Mouse (Mus musculus) embryonic facial prominence, embryonic 14.5 days (tissue): ENCODE data around the gene Cdt1. TPM values are rescaled to one million over a fixed set of nuclear protein-coding genes. Genes with fewer than 3 reads are reported as not detected.

Experiments used
- ATAC-seq: fragments of 200-750 bp; cut with Nextera tagmentation; 2 replicates; pipeline ENCODE4 v1.8.0; 2017; ENCODE audit warnings: low read depth, moderate number of reproducible peaks, moderate TSS enrichment
- DNase-seq: peaks from one replicate; pipeline ENCODE4 v3.0.0-alpha.2; 2015; ENCODE audit warnings: low spot score
- H3K27ac ChIP-seq: fragments of 300-500 bp; sonication (generic); replicated peaks from 2 replicates; pipeline ENCODE4 v1.5.1; 2014; ENCODE audit warnings: low read depth, mild to moderate bottlenecking, low read length, moderate library complexity
- H3K27me3 ChIP-seq: fragments of 300-500 bp; sonication (generic); replicated peaks from 2 replicates; pipeline ENCODE4 v1.6.1; 2014; ENCODE audit warnings: low read length; ENCODE audit not compliant: control insufficient read depth, insufficient read depth
- H3K36me3 ChIP-seq: fragments of 300-500 bp; sonication (generic); 2 replicates; pipeline ENCODE4 v1.6.1; 2014; ENCODE audit warnings: low read length, mixed read lengths; ENCODE audit not compliant: control insufficient read depth, insufficient read depth
- H3K4me1 ChIP-seq: fragments of 300-500 bp; sonication (generic); 2 replicates; pipeline ENCODE4 v1.6.1; 2014; ENCODE audit warnings: antibody characterized with exemption, low read length; ENCODE audit not compliant: control insufficient read depth, insufficient read depth
- H3K4me2 ChIP-seq: fragments of 300-500 bp; sonication (generic); 2 replicates; pipeline ENCODE4 v1.6.1; 2014; ENCODE audit warnings: low read depth, mild to moderate bottlenecking, low read length, moderate library complexity, mixed read lengths
- H3K4me3 ChIP-seq: fragments of 300-500 bp; sonication (generic); 2 replicates; pipeline ENCODE4 v1.5.1; 2014; ENCODE audit warnings: low read depth, mild to moderate bottlenecking, low read length
- H3K9ac ChIP-seq: fragments of 300-500 bp; sonication (generic); 2 replicates; pipeline ENCODE4 v1.6.1; 2014; ENCODE audit warnings: low read depth, mild to moderate bottlenecking, low read length, moderate library complexity, mixed read lengths
- H3K9me3 ChIP-seq: fragments of 300-500 bp; sonication (generic); 2 replicates; pipeline ENCODE4 v1.6.1; 2016; ENCODE audit warnings: low read length; ENCODE audit not compliant: control insufficient read depth
- WGBS: fragments of 180-500 bp; shearing (Covaris S2); extraction: QIAGEN DNeasy Blood & Tissue Kit; methylation state at CpG from one replicate; pipeline ENCODE4 v1.1.7; 2014; 5-methylcytosine and 5-hydroxymethylcytosine counted together
- polyA plus RNA-seq: library from polyadenylated mRNA; unstranded; fragments of >200 nt; fragmentation: Nextera tagmentation; extraction: Ambion mirVana; gene quantifications from 2 replicates; pipeline ENCODE4 v1.2.1, GENCODE M21; 2014

The Cdt1 gene
- polyA plus RNA-seq, 1 experiment from 2014 or later: 33.7 TPM

- DNase-seq: no peak
These were observed 17.6 kb downstream of the Cdt1 start for GRCm38 (mm10) chr8:122585411-122585891.

GRCm38 (mm10) chr8:122586171-122586570 lies 18.4 kb downstream of the Cdt1 start:
- Histone ChIP-seq H3K9ac (no peak overlapping the region), H3K4me2 (no peak overlapping the region), H3K4me3 (no peak overlapping the region), H3K4me1 (no peaks in the 10 kb centered on the region), H3K36me3 (no peaks in the 10 kb centered on the region), H3K27me3 (no peaks in the 10 kb centered on the region), H3K9me3 (no peaks in the 10 kb centered on the region), H3K27ac (no peak overlapping the region)
- no peak for DNase-seq
- no peak for ATAC-seq
- 47% methylated on average over 7 of the region's 7 CpGs for WGBS

More at GRCm38 (mm10) chr8:122585411-122585891, 17.6 kb downstream of the Cdt1 start:
- Histone ChIP-seq H3K4me1 (no peaks in the 10 kb centered on the region), H3K27me3 (no peaks in the 10 kb centered on the region), H3K9me3 (no peaks in the 10 kb centered on the region), H3K4me2 (no peak overlapping the region), H3K27ac (no peak overlapping the region), H3K36me3 (no peaks in the 10 kb centered on the region), H3K4me3 (no peak overlapping the region), H3K9ac (no peak overlapping the region)
- ATAC-seq: no peak
- WGBS: 50% methylated on average over 14 of the region's 14 CpGs

GRCm38 (mm10) chr8:122586749-122587148 lies 18.9 kb downstream of the Cdt1 start:
- Histone ChIP-seq H3K4me3 (no peak overlapping the region), H3K4me2 (no peak overlapping the region), H3K9me3 (no peaks in the 10 kb centered on the region), H3K9ac (no peak overlapping the region), H3K27me3 (no peaks in the 10 kb centered on the region), H3K4me1 (no peaks in the 10 kb centered on the region), H3K27ac (no peak overlapping the region), H3K36me3 (no peaks in the 10 kb centered on the region)
- DNase-seq (no peak), ATAC-seq (no peak)
- WGBS: 83% methylated on average over 10 of the region's 10 CpGs

GRCm38 (mm10) chr8:122593240-122593639 lies 25.4 kb downstream of the Cdt1 start:
- H3K27me3 ChIP-seq: no peaks in the 10 kb centered on the region

GRCm38 (mm10) chr8:122593783-122594507 lies 26.1 kb downstream of the Cdt1 start:
- Histone ChIP-seq H3K4me1 (no peaks in the 10 kb centered on the region), H3K27ac (no peak overlapping the region), H3K36me3 (peaks cover 5% of the 10 kb centered on the region; the same call in 1 of the 2 replicates), H3K9ac (no peak overlapping the region), H3K4me3 (no peak overlapping the region), H3K4me2 (no peak overlapping the region), H3K9me3 (no peaks in the 10 kb centered on the region), H3K27me3 (no peaks in the 10 kb centered on the region)
- DNase-seq: no peak
- 77% methylated on average over 19 of the region's 19 CpGs for WGBS
- no peak for ATAC-seq

More at GRCm38 (mm10) chr8:122593240-122593639, 25.4 kb downstream of the Cdt1 start:
- no peak overlapping the region for H3K9ac ChIP-seq
- ATAC-seq (no peak), DNase-seq (no peak)
- H3K4me3 ChIP-seq: no peak overlapping the region
- peaks cover 5% of the 10 kb centered on the region; the same call in 1 of the 2 replicates for H3K36me3 ChIP-seq
- no peak overlapping the region for H3K4me2 ChIP-seq
- H3K27ac ChIP-seq: no peak overlapping the region
- WGBS: 62% methylated on average over 12 of the region's 12 CpGs
- H3K9me3 ChIP-seq: no peaks in the 10 kb centered on the region
- no peaks in the 10 kb centered on the region for H3K4me1 ChIP-seq

GRCm38 (mm10) chr8:122596031-122596430 lies 28.2 kb downstream of the Cdt1 start:
- H3K36me3 ChIP-seq: peaks cover 5% of the 10 kb centered on the region; the same call in 1 of the 2 replicates
- H3K4me2 ChIP-seq: no peak overlapping the region
- H3K9me3 ChIP-seq: no peaks in the 10 kb centered on the region
- H3K27me3 ChIP-seq: no peaks in the 10 kb centered on the region
- H3K27ac ChIP-seq: no peak overlapping the region
- no peak overlapping the region for H3K9ac ChIP-seq
- DNase-seq (no peak), ATAC-seq (no peak)
- 47% methylated on average over 4 of the region's 4 CpGs for WGBS
- no peak overlapping the region for H3K4me3 ChIP-seq
- no peaks in the 10 kb centered on the region for H3K4me1 ChIP-seq

- no peaks in the 10 kb centered on the region for H3K27me3 ChIP-seq
- H3K9me3 ChIP-seq: no peaks in the 10 kb centered on the region
- no peaks in the 10 kb centered on the region for H3K4me1 ChIP-seq
- no peak overlapping the region for H3K4me3 ChIP-seq
- no peak overlapping the region for H3K9ac ChIP-seq
- no peak for DNase-seq
- no peak overlapping the region for H3K4me2 ChIP-seq
- no peak overlapping the region for H3K27ac ChIP-seq
- WGBS: 93% methylated on average over 9 of the region's 9 CpGs
- no peak for ATAC-seq
- H3K36me3 ChIP-seq: peaks cover 5% of the 10 kb centered on the region; the same call in 1 of the 2 replicates
These were observed 32.9 kb downstream of the Cdt1 start for GRCm38 (mm10) chr8:122600666-122601065.

GRCm38 (mm10) chr8:122604640-122605039 lies 36.8 kb downstream of the Cdt1 start:
- no peak overlapping the region for H3K27ac ChIP-seq
- no peak for DNase-seq
- no peak overlapping the region for H3K4me3 ChIP-seq
- H3K9me3 ChIP-seq: no peaks in the 10 kb centered on the region
- ATAC-seq: no peak
- H3K9ac ChIP-seq: no peak overlapping the region
- no peaks in the 10 kb centered on the region for H3K36me3 ChIP-seq
- no peaks in the 10 kb centered on the region for H3K27me3 ChIP-seq
- WGBS: 75% methylated on average over 1 of the region's 1 CpGs
- no peak overlapping the region for H3K4me2 ChIP-seq
- no peaks in the 10 kb centered on the region for H3K4me1 ChIP-seq

- WGBS: 65% methylated on average over 4 of the region's 4 CpGs
- no peak overlapping the region for H3K9ac ChIP-seq
- ATAC-seq: no peak
These were observed 37.6 kb downstream of the Cdt1 start for GRCm38 (mm10) chr8:122605367-122605766.

More at GRCm38 (mm10) chr8:122605367-122605766, 37.6 kb downstream of the Cdt1 start:
- Histone ChIP-seq H3K4me1 (no peaks in the 10 kb centered on the region; the same call in 1 of the 2 replicates), H3K36me3 (no peaks in the 10 kb centered on the region), H3K9me3 (no peaks in the 10 kb centered on the region), H3K4me3 (no peak overlapping the region), H3K27me3 (no peaks in the 10 kb centered on the region), H3K4me2 (no peak overlapping the region), H3K27ac (no peak overlapping the region)
- DNase-seq: no peak
